Mouse (Mus musculus) heart, postnatal 0 days (tissue): ENCODE results near the gene Wwox. TPM values are rescaled to one million over a fixed set of nuclear protein-coding genes. Genes with fewer than 3 reads are reported as not detected.

Experiments
- ATAC-seq: fragments of 200-750 bp; cut with Nextera tagmentation; 2 replicates; pipeline ENCODE4 v1.8.0; 2017; ENCODE audit warnings: low read depth, moderate number of reproducible peaks, moderate library complexity; ENCODE audit not compliant: insufficient read depth
- DNase-seq: peaks from one replicate; pipeline ENCODE4 v3.0.0-alpha.2; 2016; ENCODE audit warnings: low spot score
- H3K27ac ChIP-seq: fragments of 300-500 bp; sonication (generic); 2 replicates; pipeline ENCODE4 v1.5.1; 2014; ENCODE audit warnings: low read depth, mild to moderate bottlenecking
- H3K27me3 ChIP-seq: fragments of 300-500 bp; sonication (generic); 2 replicates; pipeline ENCODE4 v1.6.1; 2014; ENCODE audit warnings: low read length, mixed read lengths; ENCODE audit not compliant: control insufficient read depth, insufficient read depth
- H3K36me3 ChIP-seq: fragments of 300-500 bp; sonication (generic); replicated peaks from 2 replicates; pipeline ENCODE4 v1.6.1; 2014; ENCODE audit warnings: low read length, mixed read lengths; ENCODE audit not compliant: control insufficient read depth, insufficient read depth
- H3K4me1 ChIP-seq: fragments of 300-500 bp; sonication (generic); 2 replicates; pipeline ENCODE4 v1.6.1; 2014; ENCODE audit warnings: antibody characterized with exemption; ENCODE audit not compliant: control insufficient read depth, insufficient read depth
- H3K4me2 ChIP-seq: fragments of 300-500 bp; sonication (generic); 2 replicates; pipeline ENCODE4 v1.6.1; 2014; ENCODE audit warnings: low read depth, mild to moderate bottlenecking, low read length, moderate library complexity
- H3K4me3 ChIP-seq: fragments of 300-500 bp; sonication (generic); 2 replicates; pipeline ENCODE4 v1.5.1; 2014; ENCODE audit warnings: low read depth, low read length
- H3K9ac ChIP-seq: fragments of 300-500 bp; sonication (generic); replicated peaks from 2 replicates; pipeline ENCODE4 v1.6.1; 2014; ENCODE audit warnings: low read depth, low read length, mixed read lengths
- H3K9me3 ChIP-seq: fragments of 300-500 bp; sonication (generic); replicated peaks from 2 replicates; pipeline ENCODE4 v1.6.1; 2016; ENCODE audit warnings: low read length; ENCODE audit not compliant: control insufficient read depth
- CTCF ChIP-seq: IDR thresholded peaks from 2 replicates; pipeline ENCODE4 v1.5.1; 2016; ENCODE audit warnings: antibody characterized with exemption, control low read depth, low read depth
- EP300 ChIP-seq: IDR thresholded peaks from 2 replicates; pipeline ENCODE4 v1.6.1; 2016; ENCODE audit warnings: antibody characterized with exemption, low read depth
- WGBS: fragments of 180-500 bp; shearing (Covaris S2); extraction: QIAGEN DNeasy Blood & Tissue Kit; methylation state at CpG from one replicate; pipeline ENCODE4 v1.1.7; 2014; 5-methylcytosine and 5-hydroxymethylcytosine counted together
- polyA plus RNA-seq: library from polyadenylated mRNA; unstranded; fragments of >200 nt; fragmentation: Nextera tagmentation; extraction: Ambion mirVana; gene quantifications from 2 replicates; pipeline ENCODE4 v1.2.1, GENCODE M21; 2015
- total RNA-seq: library from RNA; depleted of rRNA; stranded (reverse); fragments of >200 nt; gene quantifications from 2 replicates; pipeline ENCODE4 v1.2.3, GENCODE M21; 2014; ENCODE audit warnings: low replicate concordance; rRNA removed

The Wwox gene
- total and polyA plus RNA-seq, 2 experiments from 2014 or later: 7.5 to 9.6 TPM

DNA sequence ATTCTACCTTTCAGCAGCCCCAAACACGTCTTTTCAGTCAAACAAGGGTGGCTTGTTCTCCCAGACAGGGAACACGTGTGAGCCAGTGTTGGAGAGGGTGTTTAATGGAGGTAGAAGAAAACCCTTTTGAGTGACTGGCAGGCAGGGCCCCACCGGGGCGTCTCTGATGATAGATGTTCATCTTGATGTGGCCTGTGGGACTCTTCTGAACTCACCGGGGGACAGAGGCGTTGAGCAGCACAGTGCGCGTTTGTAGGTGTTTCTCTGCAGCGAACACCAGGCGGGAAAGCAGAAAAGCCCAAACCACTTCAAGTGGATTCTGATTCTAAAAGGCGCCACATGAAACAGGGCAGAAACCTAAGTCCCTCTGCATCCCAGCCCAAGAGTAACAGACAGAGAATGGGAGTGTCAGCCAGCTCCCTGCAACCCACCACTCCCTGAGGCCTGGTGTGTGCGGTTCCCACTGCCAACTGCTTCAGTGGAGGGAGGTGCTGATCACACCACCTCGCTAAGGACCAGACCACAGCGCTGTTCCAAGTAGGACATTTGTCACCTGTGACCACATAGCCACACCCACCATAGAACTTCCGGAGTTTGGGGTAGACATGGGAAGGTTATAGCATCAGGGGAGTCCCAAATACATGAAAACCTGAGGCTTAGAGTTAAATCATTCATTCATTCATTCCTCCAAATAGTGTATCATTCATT, 960.7 kb downstream of the Wwox start:
- Histone ChIP-seq H3K4me2 (no peak overlapping the region), H3K9ac (no peak overlapping the region), H3K27ac (no peak overlapping the region), H3K4me3 (no peak overlapping the region), H3K9me3 (no peaks in the 10 kb centered on the region), H3K36me3 (no peaks in the 10 kb centered on the region), H3K27me3 (no peaks in the 10 kb centered on the region), H3K4me1 (no peaks in the 10 kb centered on the region)
- TF ChIP-seq CTCF (no peak), EP300 (no peak)
- 66% methylated on average over 15 of the region's 15 CpGs for WGBS
- no peak for ATAC-seq
- DNase-seq: no peak

Other genes starting within 250 kb of the Wwox start
- 0.27 and 1.2 TPM in 2 replicates for gene Vat1l, start 234.0 kb upstream of the Wwox start, total RNA-seq
- 0.05 and 0.22 TPM in 2 replicates for gene Vat1l, start 234.0 kb upstream of the Wwox start, polyA plus RNA-seq
- gene Clec3a, start 21.6 kb upstream of the Wwox start, total RNA-seq: not detected in 2 replicates
- gene Clec3a, start 21.6 kb upstream of the Wwox start, polyA plus RNA-seq: not detected in 2 replicates